Mouse (Mus musculus): ENCODE results near the gene C7. TPM values are rescaled to one million over a fixed set of nuclear protein-coding genes. Genes with fewer than 3 reads are reported as not detected.

Gene C7
- polyA plus RNA-seq (2017; shearing (Covaris generic)), result not detected

GRCm38 (mm10) chr15:5063635-5064034 lies at the start of gene C7:
Gene C7, minus strand, starts transcription at chr15:5063740.

GRCm38 (mm10) chr15:5107686-5108654 lies 44.4 kb upstream of the C7 start, which contains the start of gene Card6:
Gene Card6, minus strand, starts transcription at chr15:5108539.

Other genes starting within 250 kb of the C7 start
- not detected for gene Mroh2b, start 165.0 kb downstream of the C7 start, polyA plus RNA-seq (2017; shearing (Covaris generic))
- 78.6 TPM for gene Card6, start 44.8 kb upstream of the C7 start, polyA plus RNA-seq (2017; shearing (Covaris generic))
- 869 TPM for gene Rpl37, start 52.9 kb upstream of the C7 start, polyA plus RNA-seq (2017; shearing (Covaris generic))
- gene Prkaa1, start 80.1 kb upstream of the C7 start, polyA plus RNA-seq (2017; shearing (Covaris generic)), result 43.9 TPM
- gene Ttc33, start 121.8 kb upstream of the C7 start, polyA plus RNA-seq (2017; shearing (Covaris generic)), result 63.3 TPM
- 25.0 TPM for gene Ptger4, start 180.4 kb upstream of the C7 start, polyA plus RNA-seq (2017; shearing (Covaris generic))

Measured in inflammation-experienced regulatory T-cells, adult 16 weeks (primary cell).